ENCODE assay signal across 11 mouse cellular contexts in the genomic region with DNA sequence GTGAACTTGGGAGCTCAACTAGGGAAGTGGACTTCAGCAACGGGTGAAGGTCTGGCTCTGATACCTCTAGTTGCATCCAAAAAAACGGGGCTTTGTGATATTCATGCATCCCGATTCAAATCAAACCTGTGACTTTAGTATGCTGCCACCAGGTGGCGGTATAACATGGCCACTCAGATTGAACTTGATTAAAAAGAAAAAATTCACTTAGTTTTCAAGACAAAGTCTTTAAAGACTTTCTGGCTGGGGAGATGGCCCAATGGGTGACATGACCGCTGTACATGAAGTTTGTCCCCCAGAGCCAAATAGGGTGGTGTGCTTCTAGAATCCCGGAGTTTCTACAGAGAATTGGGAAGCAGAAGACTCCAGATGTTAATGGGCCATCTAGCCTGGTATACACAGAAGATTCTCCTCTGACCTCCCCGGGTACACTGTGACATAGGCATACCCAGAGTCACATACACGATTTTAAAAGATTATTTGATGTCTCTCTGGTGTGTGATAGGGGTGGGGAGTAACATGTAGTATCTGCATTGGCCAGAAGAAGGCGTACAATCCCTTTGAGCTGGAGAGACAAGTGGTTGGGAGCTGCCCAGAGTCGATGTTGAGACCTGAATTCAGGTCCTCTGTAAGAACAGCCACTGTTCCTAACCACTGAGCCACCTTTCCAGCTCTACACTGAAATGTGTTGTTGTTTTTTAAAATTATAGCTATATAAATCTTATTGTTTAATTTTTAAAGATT. TPM values are rescaled to one million over a fixed set of nuclear protein-coding genes. Genes with fewer than 3 reads are reported as not detected.
DNase-seq lines count a peak whose midpoint lies in the region; TF ChIP-seq lines count a peak whose summit lies in the region.
"Had no signal": no experiment of that assay in that cellular context is flagged by ENCODE, and none has a peak within 500 bp of the region (broad histone marks: within the 10 kb centered on the region; RNA-seq: fewer than 3 reads in every experiment).

No protein-coding gene starts in this region.

- TF ChIP-seq CTCF in gastrocnemius, adult 2 months (IDR thresholded peaks at IDR 0.05) = peak; percentile 86

- DNase-seq in gastrocnemius, adult 2 months = peak; percentile 57
- DNase-seq in gastrocnemius, adult 8-10 months (ENCODE audit: low spot score in 2 of 2) = no peak
- peak; percentile 50 for DNase-seq in ovary, postnatal 36 days (ENCODE audit: low spot score)
- no peak for DNase-seq in ovary, postnatal 14 days (ENCODE audit: low spot score)
- peak; percentile 60 to 74 for DNase-seq in adrenal gland, postnatal 36 days
- peak; percentile 65 for DNase-seq in forelimb bud, embryonic 11.5 days (ENCODE audit: low read depth, low spot score)
- DNase-seq in lung, postnatal 10 days = peak; percentile 73
- DNase-seq in thymus, postnatal 25 days = peak; percentile 57
- DNase-seq: liver, embryonic 13.5 days had no signal

- H3K27ac ChIP-seq in gastrocnemius, adult 2 months = no peak overlapping the region
- H3K27ac ChIP-seq: embryonic facial prominence, embryonic 15.5 days; liver, embryonic 13.5 days; stomach, embryonic 15.5 days had no signal

- intact Hi-C loops in gastrocnemius, adult 2 months (cut with DNase I) = loop anchor here (2.0 kb wide), 1 partner anchor 85 kb away; no protein-coding TSS in a partner anchor

- no peak overlapping the region for H3K4me3 ChIP-seq in gastrocnemius, adult 2 months
- H3K4me3 ChIP-seq: embryonic facial prominence, embryonic 15.5 days; liver, embryonic 13.5 days; stomach, embryonic 15.5 days had no signal

RNA-seq across cellular contexts. Expression of a gene that starts 25.6 kb away (rescaled TPM):
- 1 to 10 TPM; 5.7 to 6.6 TPM for total RNA-seq in gastrocnemius, adult 2 months (2021)
- total RNA-seq in gastrocnemius, adult 8-10 months (2022) = 1 to 10 TPM; 4.3 to 7.7 (median 5.3) TPM
- total RNA-seq in adrenal gland, postnatal 36 days (2021) = 10 to 100 TPM; 47.5 to 52.9 TPM

RNA-seq across cellular contexts. Expression of a gene that starts 59.8 kb away (rescaled TPM):
- 10 to 100 TPM; 15.1 to 20.4 TPM for total RNA-seq in gastrocnemius, adult 2 months (2021)
- total RNA-seq in gastrocnemius, adult 8-10 months (2022) = 10 to 100 TPM; 17.5 to 21.6 (median 19.1) TPM
- total RNA-seq in adrenal gland, postnatal 36 days (2021) = 10 to 100 TPM; 37.3 to 39.0 TPM

Comparison
In these comparisons a context has a peak if more than half of its experiments do, and no peak if none do; other contexts are left out.
1. DNase-seq: peak in gastrocnemius, adult 2 months (single experiment), ovary, postnatal 36 days (single experiment), adrenal gland, postnatal 36 days (2 of 2), forelimb bud, embryonic 11.5 days (single experiment), lung, postnatal 10 days (single experiment) and thymus, postnatal 25 days (single experiment); none in gastrocnemius, adult 8-10 months (0 of 2) and ovary, postnatal 14 days (single experiment).
2. RNA of a gene that starts 25.6 kb away (total RNA-seq): 47.5 to 52.9 TPM in adrenal gland, postnatal 36 days; 5.7 to 6.6 TPM in gastrocnemius, adult 2 months and 4.3 to 7.7 TPM in gastrocnemius, adult 8-10 months; every median in the first group is over 4 times any median in the second.